Comparison of ENCODE assay signal across 12 mouse cellular contexts in the genomic region with DNA sequence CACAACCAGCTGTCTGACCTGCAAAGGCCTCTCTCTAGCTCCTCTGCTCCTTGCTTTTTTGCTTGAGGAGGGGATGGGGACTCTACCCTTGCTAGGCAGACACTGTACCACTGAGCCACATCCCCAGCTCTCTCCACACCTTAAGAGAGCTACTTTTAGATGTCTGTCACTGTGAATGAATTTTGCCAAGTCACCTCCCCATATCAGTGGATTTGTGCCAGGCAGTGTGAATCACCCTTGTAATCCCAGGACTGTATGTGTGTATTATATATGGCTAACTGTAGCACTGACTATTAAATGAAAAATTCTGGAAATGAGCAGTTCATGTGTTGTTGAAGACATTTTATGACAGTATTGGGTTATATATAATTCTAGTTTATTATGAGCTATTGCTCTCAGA. TPM values are rescaled to one million over a fixed set of nuclear protein-coding genes. Genes with fewer than 3 reads are reported as not detected.
DNase-seq lines count a peak whose midpoint lies in the region; ATAC-seq and TF ChIP-seq lines count a peak whose summit lies in the region.
"Had no signal": no experiment of that assay in that cellular context is flagged by ENCODE, and none has a peak within 500 bp of the region (broad histone marks: within the 10 kb centered on the region; RNA-seq: fewer than 3 reads in every experiment).

No protein-coding gene starts in this region.

- H3K27ac ChIP-seq in heart, embryonic 13.5 days (replicated peaks), result peak overlapping the region; percentile 29; the same call in 1 of the 2 replicates
- H3K27ac ChIP-seq in embryonic fibroblast, embryonic 13.5 days (ENCODE audit: insufficient read depth, low read length), result peak overlapping the region; percentile 76
- H3K27ac ChIP-seq in small intestine, adult 2 months (ENCODE audit: insufficient read depth, low read depth, low read length), result peak overlapping the region; percentile 71
- H3K27ac ChIP-seq: forebrain, embryonic 15.5 days; limb, embryonic 12.5 days had no signal

- TF ChIP-seq CTCF in embryonic fibroblast, embryonic 13.5 days (IDR thresholded peaks at IDR 0.05; ENCODE audit: borderline replicate concordance, insufficient read depth, low read length), result no peak
- TF ChIP-seq CTCF in small intestine, adult 2 months (IDR thresholded peaks at IDR 0.05; ENCODE audit: extremely low read depth, insufficient read length, insufficient replicate concordance, low read depth, low read length), result no peak

- H3K36me3 ChIP-seq in heart, embryonic 13.5 days, result peaks cover 28% of the 10 kb centered on the region
- peaks cover 60% of the 10 kb centered on the region for H3K36me3 ChIP-seq in megakaryocyte, embryonic 14.5 days (replicated peaks; ENCODE audit: low read length)
- H3K36me3 ChIP-seq in small intestine, adult 2 months (ENCODE audit: control insufficient read depth, insufficient read depth, low read length), result peaks cover 23% of the 10 kb centered on the region
- H3K36me3 ChIP-seq: G1E had no signal

- peak overlapping the region; percentile 61; the same call in 1 of the 2 replicates for H3K9ac ChIP-seq in heart, embryonic 13.5 days
- H3K9ac ChIP-seq: forebrain, embryonic 15.5 days; limb, embryonic 12.5 days had no signal

- TF ChIP-seq POLR2A in embryonic fibroblast, embryonic 13.5 days (IDR thresholded peaks at IDR 0.05; ENCODE audit: low read depth, low read length), result no peak
- no peak for TF ChIP-seq POLR2A in small intestine, adult 2 months (IDR thresholded peaks at IDR 0.05; ENCODE audit: low read depth, low read length)

- H3K4me1 ChIP-seq in heart, embryonic 13.5 days, result peaks cover 71% of the 10 kb centered on the region
- H3K4me1 ChIP-seq in megakaryocyte, embryonic 14.5 days, result peaks cover 94% of the 10 kb centered on the region
- peaks cover 32% of the 10 kb centered on the region for H3K4me1 ChIP-seq in embryonic fibroblast, embryonic 13.5 days (ENCODE audit: control insufficient read depth, insufficient read depth, low read length)
- H3K4me1 ChIP-seq in small intestine, adult 2 months (ENCODE audit: control insufficient read depth, insufficient read depth, insufficient read length, low read length), result peaks cover 47% of the 10 kb centered on the region

- no peak for ATAC-seq in heart, embryonic 13.5 days (ENCODE audit: extremely low read depth, insufficient number of reproducible peaks, low FRiP score, low TSS enrichment)
- no peak for ATAC-seq in megakaryocyte, adult 5-6 weeks (ENCODE audit: poor library complexity, severe bottlenecking)
- ATAC-seq: forebrain, embryonic 15.5 days had no signal

- intact Hi-C loops in heart, postnatal 25 days (cut with DNase I), result loop anchor here (5.0 kb wide), 2 partner anchors 48 to 162 kb away; no protein-coding TSS in a partner anchor

- no peak overlapping the region for H3K4me2 ChIP-seq in heart, embryonic 13.5 days
- H3K4me2 ChIP-seq: forebrain, embryonic 15.5 days; limb, embryonic 12.5 days had no signal

- DNase-seq in heart, postnatal 25 days (ENCODE audit: low spot score), result no peak
- DNase-seq in embryo, embryonic 10.5 days (ENCODE audit: low spot score), result no peak
- DNase-seq: lung, postnatal 36 days; thymus, postnatal 14 days had no signal

- H3K27me3 ChIP-seq in heart, embryonic 13.5 days (replicated peaks), result no peaks in the 10 kb centered on the region
- no peaks in the 10 kb centered on the region for H3K27me3 ChIP-seq in megakaryocyte, embryonic 14.5 days (replicated peaks)
- no peaks in the 10 kb centered on the region for H3K27me3 ChIP-seq in small intestine, adult 2 months (ENCODE audit: control insufficient read depth, insufficient read depth, low read length)
- H3K27me3 ChIP-seq: forebrain, embryonic 15.5 days; limb, embryonic 12.5 days had no signal

- H3K9me3 ChIP-seq in heart, embryonic 13.5 days, result no peaks in the 10 kb centered on the region
- no peaks in the 10 kb centered on the region for H3K9me3 ChIP-seq in megakaryocyte, embryonic 14.5 days
- H3K9me3 ChIP-seq: forebrain, embryonic 15.5 days; G1E; limb, embryonic 12.5 days had no signal

- H3K4me3 ChIP-seq in heart, embryonic 13.5 days, result no peak overlapping the region
- H3K4me3 ChIP-seq in megakaryocyte, embryonic 14.5 days (replicated peaks), result peak overlapping the region; percentile 76
- no peak overlapping the region for H3K4me3 ChIP-seq in embryonic fibroblast, embryonic 13.5 days (ENCODE audit: insufficient read depth, low read length)
- H3K4me3 ChIP-seq in small intestine, adult 2 months (ENCODE audit: low read depth, low read length), result no peak overlapping the region
- H3K4me3 ChIP-seq: forebrain, embryonic 15.5 days; limb, embryonic 12.5 days had no signal

RNA-seq across cellular contexts. Expression of gene Slc6a6, which starts 5.4 kb away (rescaled TPM):
- 59.4 and 60.0 TPM in 2 replicates for polyA plus RNA-seq in heart, embryonic 13.5 days (2015; fragmentation: Nextera tagmentation; extraction: Ambion mirVana)
- total RNA-seq in heart, postnatal 25 days (2021), result 100 to 1,000 TPM in 1 of 2 experiments, 10 to 100 TPM in 1; 85.0 to 102 TPM
- 20.6 and 27.7 TPM in 2 replicates for polyA plus RNA-seq in megakaryocyte, embryonic 14.5 days (2012; ENCODE audit: insufficient read depth, low replicate concordance)
- total RNA-seq in megakaryocyte, adult 5-6 weeks (2015), result 58.0 and 61.9 TPM in 2 replicates
- 46.7 and 61.0 TPM in 2 replicates for total RNA-seq in megakaryocyte, adult 5-6 weeks (2017)
- 79.8 and 108 TPM in 2 replicates for polyA plus RNA-seq in embryonic fibroblast, embryonic 13.5 days (2011; ENCODE audit: insufficient read length, low read depth, missing spikeins)
- polyA plus RNA-seq in small intestine, adult 2 months (2012; rRNA removed), result 44.0 and 124 TPM in 2 replicates
